Mouse (Mus musculus) adrenal gland, adult 8-10 months (tissue): ENCODE results near the gene 4930407I10Rik. TPM values are rescaled to one million over a fixed set of nuclear protein-coding genes. Genes with fewer than 3 reads are reported as not detected.

Experiments
- DNase-seq: peaks from one replicate; pipeline ENCODE4 v3.0.0; 2022
- total RNA-seq, 4 experiments: library from RNA; stranded (reverse); gene quantifications; 2 replicates each; pipeline ENCODE4 v1.2.4; 2022

Gene 4930407I10Rik
- total RNA-seq, 4 experiments from 2014 or later, result not detected

- DNase-seq, result no peak
These were observed 5.0 kb downstream of the 4930407I10Rik start for GRCm38 (mm10) chr15:82063909-82064308.

DNA sequence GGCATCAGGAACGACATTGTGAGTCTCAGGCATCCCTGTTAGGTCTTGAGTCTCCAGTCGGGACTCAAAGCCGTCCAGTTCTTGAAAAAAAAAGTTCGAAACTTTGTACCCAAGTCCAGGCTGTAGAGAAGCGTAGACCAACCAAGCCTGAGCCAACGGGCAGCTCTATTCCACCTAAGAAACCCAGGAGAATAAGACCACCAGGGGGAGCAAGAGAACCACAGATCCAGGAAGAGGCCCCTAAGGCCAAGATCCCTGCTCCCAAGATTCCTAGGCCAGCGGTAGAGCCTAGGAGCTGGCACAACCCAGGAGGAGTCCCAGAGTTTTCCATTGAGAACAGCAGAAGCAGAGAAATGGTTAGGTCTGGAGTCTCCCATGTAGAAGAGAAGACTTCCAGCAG, 6.6 kb downstream of the 4930407I10Rik start:
- peak; percentile 37 for DNase-seq

DNA sequence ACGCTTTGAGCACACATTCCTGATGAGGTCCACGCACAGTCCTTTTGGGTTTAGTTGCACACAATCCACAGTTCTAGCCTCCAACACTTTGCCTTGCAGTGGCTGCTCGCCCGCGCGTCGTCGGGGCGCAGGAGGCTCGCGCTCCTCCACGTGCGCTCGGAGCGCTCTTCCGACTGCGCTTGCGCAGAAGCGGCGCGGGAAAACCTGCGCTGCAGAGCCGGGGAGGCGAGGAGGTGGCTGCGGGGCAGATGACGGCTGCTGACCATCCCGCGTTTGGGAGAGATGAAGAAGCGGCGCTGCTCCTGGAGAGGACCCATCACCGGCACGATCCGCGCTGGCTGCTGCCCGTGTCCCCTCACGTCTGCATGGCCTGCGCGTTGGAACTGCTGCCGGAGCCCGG, 10.9 kb downstream of the 4930407I10Rik start, which contains the start of gene Mei1:
Gene Mei1 (plus strand): TSS at position 99 of the 400 bp plus-strand sequence.
- DNase-seq, result no peak

DNA sequence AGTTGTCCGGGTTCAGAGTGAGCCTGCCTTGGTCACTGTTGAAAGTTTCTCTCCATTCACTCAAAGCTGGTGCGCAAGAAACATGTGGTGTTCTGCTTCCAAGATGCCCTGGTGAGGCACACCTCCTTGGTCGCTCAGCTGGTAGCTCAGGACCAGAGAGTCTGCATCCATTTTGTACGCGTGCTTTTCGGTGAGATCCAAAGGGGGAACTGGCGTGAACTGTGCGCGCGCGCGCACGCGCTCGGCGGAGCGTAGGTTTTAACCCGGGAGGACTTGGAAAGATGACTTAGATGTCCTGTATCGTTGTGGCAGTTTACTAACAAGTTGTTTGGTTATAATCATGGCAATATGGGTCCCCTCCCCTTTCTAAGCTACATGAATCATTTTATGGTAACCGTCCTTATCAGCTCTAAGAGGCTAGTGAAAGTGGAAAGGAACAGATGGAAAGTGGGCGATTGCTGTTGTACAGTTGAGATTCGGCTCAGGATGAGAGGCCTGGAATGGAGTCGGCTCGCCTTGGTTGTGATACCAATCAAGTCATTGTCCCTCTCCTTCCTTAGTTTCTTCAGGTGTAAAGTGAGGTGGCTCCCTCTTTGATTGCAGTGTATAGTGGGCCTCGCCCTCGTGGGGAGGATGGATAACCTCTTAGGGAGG, 13.0 kb downstream of the 4930407I10Rik start:
- no peak for DNase-seq

- no peak for DNase-seq
These were observed 14.5 kb downstream of the 4930407I10Rik start for GRCm38 (mm10) chr15:82073490-82073889.

DNA sequence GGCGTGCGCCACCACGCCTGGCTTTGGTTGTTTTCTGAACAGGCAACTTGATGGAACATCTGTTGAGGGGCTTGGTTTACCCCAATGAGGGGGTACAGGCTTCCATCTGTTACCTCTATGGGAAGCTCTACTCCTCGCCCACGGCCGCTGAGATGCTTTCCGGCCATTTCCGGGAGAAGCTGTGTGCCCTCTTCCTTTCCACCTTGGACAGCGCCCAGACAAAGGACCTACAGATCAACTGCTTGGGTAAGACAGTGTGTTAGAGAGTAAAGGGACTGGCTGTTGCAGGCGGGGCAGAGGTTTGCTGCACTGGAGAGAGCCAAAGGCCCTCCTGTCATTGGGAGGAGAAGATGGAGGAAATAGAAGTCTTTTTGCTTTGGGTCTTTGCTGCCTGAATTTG, 20.9 kb downstream of the 4930407I10Rik start:
- no peak for DNase-seq

GRCm38 (mm10) chr15:82081161-82081560, 22.2 kb downstream of the 4930407I10Rik start:
- no peak for DNase-seq

DNA sequence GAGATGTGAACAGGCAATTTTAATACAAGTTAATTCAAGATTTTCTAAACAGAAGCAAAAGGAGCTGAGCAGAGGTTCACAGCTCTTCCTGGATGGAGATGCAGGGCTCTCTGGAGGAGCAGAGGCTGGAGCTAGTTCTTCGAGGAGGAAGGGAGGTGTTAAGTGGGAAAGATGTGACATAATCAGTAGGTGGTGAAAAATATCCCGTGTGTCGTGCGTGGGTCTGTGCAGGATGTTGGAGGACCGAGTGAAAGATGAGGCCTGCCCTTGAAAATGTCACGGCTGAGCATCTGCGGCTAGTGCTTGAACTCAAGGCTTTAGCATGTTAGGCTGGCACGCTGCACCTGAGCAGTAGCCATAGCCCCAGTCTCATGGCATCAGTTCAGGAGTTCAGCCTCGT, 26.7 kb downstream of the 4930407I10Rik start:
- no peak for DNase-seq

GRCm38 (mm10) chr15:82086131-82086530, 27.2 kb downstream of the 4930407I10Rik start:
- no peak for DNase-seq

DNA sequence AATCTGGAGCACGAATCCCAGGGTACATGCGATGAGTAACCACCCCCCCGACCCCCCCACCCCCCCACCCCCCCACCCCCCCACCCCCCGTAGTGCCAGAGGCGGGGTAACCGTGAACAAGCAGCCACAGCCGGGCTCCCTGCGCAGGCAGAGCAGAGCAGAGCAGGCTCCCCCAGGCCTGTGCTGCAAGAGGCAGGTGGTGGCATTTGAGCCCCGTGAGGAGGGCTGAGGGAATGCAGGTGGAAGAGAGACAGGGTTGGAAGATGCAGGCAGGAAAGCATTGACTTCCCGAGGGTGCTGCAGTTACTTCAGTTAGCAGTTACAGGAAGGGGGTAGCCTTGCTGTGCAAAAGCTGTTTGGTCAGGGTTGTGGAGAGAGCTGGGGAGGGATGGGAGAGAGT, 28.3 kb downstream of the 4930407I10Rik start:
- no peak for DNase-seq

- DNase-seq, result no peak
These were observed 32.1 kb downstream of the 4930407I10Rik start for GRCm38 (mm10) chr15:82091061-82091460.

DNA sequence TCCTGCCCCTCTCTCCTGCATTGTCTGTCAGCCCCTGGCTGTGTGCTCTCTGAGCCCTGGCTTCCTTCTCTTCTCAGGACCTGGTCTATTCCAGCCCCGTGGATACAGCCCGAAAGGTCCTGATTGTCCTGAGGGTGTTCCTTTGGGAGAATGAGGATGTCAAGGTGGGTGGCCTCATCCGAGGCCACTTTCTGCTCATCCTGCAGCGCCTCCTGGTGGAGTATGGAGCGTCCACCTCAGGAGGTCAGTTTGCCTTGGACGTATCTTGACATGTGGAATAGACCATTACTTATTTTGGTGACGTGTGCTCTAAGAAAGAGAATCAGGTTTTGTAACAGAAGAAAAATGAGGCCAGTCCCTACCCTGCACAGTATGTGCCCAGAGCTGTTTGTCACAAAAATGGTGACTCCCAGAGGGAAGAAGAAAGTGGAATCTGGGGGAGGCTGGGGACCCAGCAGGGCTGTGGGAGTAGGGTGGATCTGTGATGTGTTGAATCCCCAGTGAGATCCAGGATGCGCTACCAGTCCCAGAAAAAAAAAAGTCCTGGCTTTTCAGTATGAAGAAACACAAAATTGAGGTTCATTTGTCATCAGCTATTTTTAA, 48.1 kb downstream of the 4930407I10Rik start:
- no peak for DNase-seq

Other genes with a start within 250 kb of the 4930407I10Rik start
- gene Tob2, start 200.4 kb upstream of the 4930407I10Rik start, total RNA-seq, result 10 to 100 TPM; 63.9 to 97.0 (median 69.1) TPM
- gene Phf5a, start 187.2 kb upstream of the 4930407I10Rik start, total RNA-seq, result 10 to 100 TPM; 44.2 to 61.3 (median 51.4) TPM
- gene Aco2, start 186.8 kb upstream of the 4930407I10Rik start, total RNA-seq, result 100 to 1,000 TPM; 297 to 630 (median 469) TPM
- gene Polr3h, start 132.9 kb upstream of the 4930407I10Rik start, total RNA-seq, result 10 to 100 TPM; 27.5 to 39.2 (median 31.5) TPM
- gene Csdc2, start 122.4 kb upstream of the 4930407I10Rik start, total RNA-seq, result 10 to 100 TPM in 2 of 4 experiments, 1 to 10 TPM in 2; 8.6 to 33.7 (median 19.6) TPM
- gene Pmm1, start 98.2 kb upstream of the 4930407I10Rik start, total RNA-seq, result 100 to 1,000 TPM in 2 of 4 experiments, 10 to 100 TPM in 2; 71.1 to 132 (median 86.3) TPM
- gene 1700029P11Rik, start 78.6 kb upstream of the 4930407I10Rik start, total RNA-seq, result not detected
- gene Xrcc6, start 71.3 kb upstream of the 4930407I10Rik start, total RNA-seq, result 10 to 100 TPM; 64.2 to 93.2 (median 75.4) TPM
- 100 to 1,000 TPM in 2 of 4 experiments, 10 to 100 TPM in 2; 50.8 to 137 (median 93.4) TPM for gene Desi1, start 25.3 kb upstream of the 4930407I10Rik start, total RNA-seq
- 10 to 100 TPM; 77.0 to 94.9 (median 88.2) TPM for gene Snu13, start 11.6 kb upstream of the 4930407I10Rik start, total RNA-seq
- 1 to 10 TPM in 3 of 4 experiments, under 1 TPM in 1; 0.74 to 4.1 (median 2.4) TPM for gene Mei1, start 10.8 kb downstream of the 4930407I10Rik start, total RNA-seq
- gene Ccdc134, start 68.8 kb downstream of the 4930407I10Rik start, total RNA-seq, result 10 to 100 TPM in 3 of 4 experiments, 1 to 10 TPM in 1; 8.9 to 13.7 (median 12.5) TPM
- 100 to 1,000 TPM in 2 of 4 experiments, 10 to 100 TPM in 2; 83.2 to 144 (median 107) TPM for gene Srebf2, start 88.0 kb downstream of the 4930407I10Rik start, total RNA-seq
- under 1 TPM in 3 of 4 experiments, not detected in 1; 0.14 to 0.24 (median 0.17) TPM for gene Shisa8, start 153.7 kb downstream of the 4930407I10Rik start, total RNA-seq
- gene Tnfrsf13c, start 165.2 kb downstream of the 4930407I10Rik start, total RNA-seq, result under 1 TPM in 2 of 4 experiments, not detected in 2; 0.45 to 0.92 TPM
- 1 to 10 TPM in 3 of 4 experiments, under 1 TPM in 1; 0.87 to 3.8 (median 1.8) TPM for gene Cenpm, start 185.6 kb downstream of the 4930407I10Rik start, total RNA-seq
- under 1 TPM; 0.35 to 0.62 (median 0.39) TPM for gene 1500009C09Rik, start 193.2 kb downstream of the 4930407I10Rik start, total RNA-seq
- gene Sept3, start 215.7 kb downstream of the 4930407I10Rik start, total RNA-seq, result 1 to 10 TPM; 3.0 to 6.9 (median 3.5) TPM
- gene Wbp2nl, start 239.8 kb downstream of the 4930407I10Rik start, total RNA-seq, result not detected